Mouse (Mus musculus) T-cell, adult 2 months (primary cell): Measurements from ENCODE around the gene Tlr6.
A peak's percentile ranks its signal among the peaks of the same experiment; 100 is the strongest.

Experiments used
- DNase-seq: peaks from one replicate; pipeline ENCODE4 v3.0.0; 2022; ENCODE audit warnings: low spot score

Tlr6 gene

GRCm38 (mm10) chr5:64932215-64932614 lies 27.7 kb downstream of the Tlr6 start:
- DNase-seq: no peak

GRCm38 (mm10) chr5:64922891-64923381 lies 37.0 kb downstream of the Tlr6 start:
- DNase-seq: peak; percentile 39

- DNase-seq: peak; percentile 27
Measured at GRCm38 (mm10) chr5:64918616-64919597, 41.0 kb downstream of the Tlr6 start.

GRCm38 (mm10) chr5:64917721-64918120 lies 42.2 kb downstream of the Tlr6 start:
- no peak for DNase-seq

GRCm38 (mm10) chr5:64917161-64917560 lies 42.7 kb downstream of the Tlr6 start:
- no peak for DNase-seq

GRCm38 (mm10) chr5:64908585-64909284 lies 51.2 kb downstream of the Tlr6 start:
- no peak for DNase-seq

GRCm38 (mm10) chr5:64907906-64908305 lies 52.0 kb downstream of the Tlr6 start:
- DNase-seq: no peak

- DNase-seq: peak; percentile 81
Measured at GRCm38 (mm10) chr5:64905516-64906271, 54.2 kb downstream of the Tlr6 start.
